Mouse (Mus musculus) left cerebral cortex, adult 8-10 months (tissue): ENCODE results near the gene Gm15262. TPM values are rescaled to one million over a fixed set of nuclear protein-coding genes. Genes with fewer than 3 reads are reported as not detected.
"Not testable (repeated sequence)": the region's sequence is repeated elsewhere in the genome, so short reads cannot be mapped to it uniquely, and the experiment has no call there.

Experiments used
- DNase-seq, 2 experiments: peaks; one replicate each; pipeline ENCODE4 v3.0.0; 2022; ENCODE audit warnings: low spot score in 2 of 2
- total RNA-seq, 4 experiments: library from RNA; stranded (reverse); gene quantifications; 2 replicates each; pipeline ENCODE4 v1.2.4; 2022

The Gm15262 gene
- not detected for total RNA-seq

- not testable (repeated sequence) for DNase-seq
Measured at GRCm38 (mm10) chrX:161287156-161287555, at the start of gene Gm15262. Gene Gm15262 (plus strand): TSS chrX:161287456.

- DNase-seq = no peak
Measured at GRCm38 (mm10) chrX:161308131-161308530, 20.9 kb downstream of the Gm15262 start.

GRCm38 (mm10) chrX:161316443-161316842, 29.2 kb downstream of the Gm15262 start:
- no peak for DNase-seq

GRCm38 (mm10) chrX:161370927-161371326, 83.7 kb downstream of the Gm15262 start:
- no peak for DNase-seq

GRCm38 (mm10) chrX:161371461-161371860, 84.2 kb downstream of the Gm15262 start:
- no peak for DNase-seq

- no peak for DNase-seq
Measured at GRCm38 (mm10) chrX:161375568-161375967, 88.3 kb downstream of the Gm15262 start.

GRCm38 (mm10) chrX:161385791-161386190, 98.5 kb downstream of the Gm15262 start:
- DNase-seq = no peak

GRCm38 (mm10) chrX:161387942-161388341, 100.7 kb downstream of the Gm15262 start:
- DNase-seq = no peak

- peak in 1 of 2 experiments; percentile 62 for DNase-seq
Measured at GRCm38 (mm10) chrX:161399110-161399509, 111.9 kb downstream of the Gm15262 start.

- DNase-seq = peak in 1 of 2 experiments; percentile 33
Measured at GRCm38 (mm10) chrX:161411151-161411550, 123.9 kb downstream of the Gm15262 start.

Other genes with a start within 250 kb of the Gm15262 start
- gene Scml2, start 170.3 kb upstream of the Gm15262 start, total RNA-seq = 1 to 10 TPM in 3 of 4 experiments, under 1 TPM in 1; 0.57 to 2.2 (median 1.3) TPM